Mouse (Mus musculus): ENCODE measurements around the gene Spef2. TPM values are rescaled to one million over a fixed set of nuclear protein-coding genes. Genes with fewer than 3 reads are reported as not detected.
A peak's percentile ranks its signal among the peaks of the same experiment; 100 is the strongest.

Gene Spef2
- total and polyA plus RNA-seq, 2 experiments = 0.02 to 0.09 TPM

- Histone ChIP-seq H3K4me3 (ENCODE audit: insufficient read depth, low read depth, low read length) (no peak overlapping the region), H3K27ac (replicated peaks; ENCODE audit: insufficient read depth, low read depth, low read length) (no peak overlapping the region), H3K4me1 (ENCODE audit: control insufficient read depth, insufficient read depth, low read length) (no peaks in the 10 kb centered on the region), H3K27me3 (ENCODE audit: control insufficient read depth, insufficient read depth, low read length) (no peaks in the 10 kb centered on the region), H3K9ac (ENCODE audit: low read depth, low read length) (no peak overlapping the region), H3K79me2 (ENCODE audit: control insufficient read depth, insufficient read depth, low read length) (no peaks in the 10 kb centered on the region), H3K36me3 (ENCODE audit: control insufficient read depth, insufficient read depth, low read length) (no peaks in the 10 kb centered on the region)
- 89% methylated on average over 6 of the region's 6 CpGs for WGBS
- no peak for DNase-seq (ENCODE audit: extremely low read depth, low read depth, low spot score)
- no peak for TF ChIP-seq CTCF (IDR thresholded peaks at IDR 0.05; ENCODE audit: low read depth, low read length)
- TF ChIP-seq POLR2A (IDR thresholded peaks at IDR 0.05; ENCODE audit: extremely low read depth, insufficient read depth, low read length) = no peak
Observed at GRCm38 (mm10) chr15:9631657-9632056, 117.0 kb downstream of the Spef2 start.

GRCm38 (mm10) chr15:9629660-9630059 lies 119.0 kb downstream of the Spef2 start:
- Histone ChIP-seq H3K9ac (ENCODE audit: low read depth, low read length) (no peak overlapping the region), H3K27ac (replicated peaks; ENCODE audit: insufficient read depth, low read depth, low read length) (no peak overlapping the region), H3K4me3 (ENCODE audit: insufficient read depth, low read depth, low read length) (no peak overlapping the region), H3K27me3 (ENCODE audit: control insufficient read depth, insufficient read depth, low read length) (no peaks in the 10 kb centered on the region), H3K4me1 (ENCODE audit: control insufficient read depth, insufficient read depth, low read length) (no peaks in the 10 kb centered on the region), H3K79me2 (ENCODE audit: control insufficient read depth, insufficient read depth, low read length) (no peaks in the 10 kb centered on the region), H3K36me3 (ENCODE audit: control insufficient read depth, insufficient read depth, low read length) (no peaks in the 10 kb centered on the region)
- peak; percentile 3 for DNase-seq (ENCODE audit: extremely low read depth, low read depth, low spot score)
- TF ChIP-seq CTCF (IDR thresholded peaks at IDR 0.05; ENCODE audit: low read depth, low read length) (no peak), POLR2A (IDR thresholded peaks at IDR 0.05; ENCODE audit: extremely low read depth, insufficient read depth, low read length) (no peak)
- WGBS = 65% methylated on average over 1 of the region's 1 CpGs

- H3K36me3 ChIP-seq (ENCODE audit: control insufficient read depth, insufficient read depth, low read length) = no peaks in the 10 kb centered on the region
- DNase-seq (ENCODE audit: extremely low read depth, low read depth, low spot score) = no peak
- no peaks in the 10 kb centered on the region for H3K27me3 ChIP-seq (ENCODE audit: control insufficient read depth, insufficient read depth, low read length)
- TF ChIP-seq CTCF (IDR thresholded peaks at IDR 0.05; ENCODE audit: low read depth, low read length) = no peak
- no peak overlapping the region for H3K9ac ChIP-seq (ENCODE audit: low read depth, low read length)
- no peaks in the 10 kb centered on the region for H3K4me1 ChIP-seq (ENCODE audit: control insufficient read depth, insufficient read depth, low read length)
- 82% methylated on average over 2 of the region's 2 CpGs for WGBS
- H3K27ac ChIP-seq (replicated peaks; ENCODE audit: insufficient read depth, low read depth, low read length) = no peak overlapping the region
- no peaks in the 10 kb centered on the region for H3K79me2 ChIP-seq (ENCODE audit: control insufficient read depth, insufficient read depth, low read length)
- H3K4me3 ChIP-seq (ENCODE audit: insufficient read depth, low read depth, low read length) = no peak overlapping the region
Observed at GRCm38 (mm10) chr15:9624619-9625018, 124.0 kb downstream of the Spef2 start.

GRCm38 (mm10) chr15:9608177-9608576 lies 140.5 kb downstream of the Spef2 start:
- DNase-seq (ENCODE audit: extremely low read depth, low read depth, low spot score) = peak; percentile 53
- 26% methylated on average over 4 of the region's 4 CpGs for WGBS
- no peaks in the 10 kb centered on the region for H3K79me2 ChIP-seq (ENCODE audit: control insufficient read depth, insufficient read depth, low read length)
- TF ChIP-seq CTCF (IDR thresholded peaks at IDR 0.05; ENCODE audit: low read depth, low read length) (peak; percentile 34), POLR2A (IDR thresholded peaks at IDR 0.05; ENCODE audit: extremely low read depth, insufficient read depth, low read length) (no peak)
- H3K36me3 ChIP-seq (ENCODE audit: control insufficient read depth, insufficient read depth, low read length) = no peaks in the 10 kb centered on the region
- H3K4me1 ChIP-seq (ENCODE audit: control insufficient read depth, insufficient read depth, low read length) = no peaks in the 10 kb centered on the region
- H3K4me3 ChIP-seq (ENCODE audit: insufficient read depth, low read depth, low read length) = no peak overlapping the region
- no peaks in the 10 kb centered on the region for H3K27me3 ChIP-seq (ENCODE audit: control insufficient read depth, insufficient read depth, low read length)
- no peak overlapping the region for H3K9ac ChIP-seq (ENCODE audit: low read depth, low read length)
- no peak overlapping the region for H3K27ac ChIP-seq (replicated peaks; ENCODE audit: insufficient read depth, low read depth, low read length)

GRCm38 (mm10) chr15:9600088-9600455 lies 148.6 kb downstream of the Spef2 start:
- no peak for TF ChIP-seq POLR2A (IDR thresholded peaks at IDR 0.05; ENCODE audit: extremely low read depth, insufficient read depth, low read length)
- no peak for TF ChIP-seq CTCF (IDR thresholded peaks at IDR 0.05; ENCODE audit: low read depth, low read length)
- Histone ChIP-seq H3K79me2 (ENCODE audit: control insufficient read depth, insufficient read depth, low read length) (no peaks in the 10 kb centered on the region), H3K4me1 (ENCODE audit: control insufficient read depth, insufficient read depth, low read length) (peaks cover 8% of the 10 kb centered on the region; the same call in 1 of the 2 replicates), H3K27me3 (ENCODE audit: control insufficient read depth, insufficient read depth, low read length) (no peaks in the 10 kb centered on the region), H3K36me3 (ENCODE audit: control insufficient read depth, insufficient read depth, low read length) (no peaks in the 10 kb centered on the region), H3K4me3 (ENCODE audit: insufficient read depth, low read depth, low read length) (no peak overlapping the region), H3K9ac (ENCODE audit: low read depth, low read length) (no peak overlapping the region), H3K27ac (replicated peaks; ENCODE audit: insufficient read depth, low read depth, low read length) (no peak overlapping the region)
- DNase-seq (ENCODE audit: extremely low read depth, low read depth, low spot score) = no peak
- 91% methylated on average over 6 of the region's 6 CpGs for WGBS

- H3K4me1 ChIP-seq (ENCODE audit: control insufficient read depth, insufficient read depth, low read length) = peaks cover 8% of the 10 kb centered on the region; the same call in 1 of the 2 replicates
- H3K9ac ChIP-seq (ENCODE audit: low read depth, low read length) = no peak overlapping the region
- TF ChIP-seq CTCF (IDR thresholded peaks at IDR 0.05; ENCODE audit: low read depth, low read length) (no peak), POLR2A (IDR thresholded peaks at IDR 0.05; ENCODE audit: extremely low read depth, insufficient read depth, low read length) (no peak)
- peak; percentile 86 for DNase-seq (ENCODE audit: extremely low read depth, low read depth, low spot score)
- peak overlapping the region; percentile 51 for H3K27ac ChIP-seq (replicated peaks; ENCODE audit: insufficient read depth, low read depth, low read length)
- H3K27me3 ChIP-seq (ENCODE audit: control insufficient read depth, insufficient read depth, low read length) = no peaks in the 10 kb centered on the region
- H3K79me2 ChIP-seq (ENCODE audit: control insufficient read depth, insufficient read depth, low read length) = no peaks in the 10 kb centered on the region
- WGBS = 23% methylated on average over 12 of the region's 12 CpGs
- peak overlapping the region; percentile 29 for H3K4me3 ChIP-seq (ENCODE audit: insufficient read depth, low read depth, low read length)
- no peaks in the 10 kb centered on the region for H3K36me3 ChIP-seq (ENCODE audit: control insufficient read depth, insufficient read depth, low read length)
Observed at GRCm38 (mm10) chr15:9599382-9600087, 149.1 kb downstream of the Spef2 start.
